Mouse (Mus musculus) MEL (cell line): ENCODE measurements around the gene B230217C12Rik. TPM values are rescaled to one million over a fixed set of nuclear protein-coding genes. Genes with fewer than 3 reads are reported as not detected.
A peak's percentile ranks its signal among the peaks of the same experiment; 100 is the strongest.

Experiments
- DNase-seq: peaks from one replicate; pipeline ENCODE4 v3.0.0; 2011; ENCODE audit warnings: low read depth, low spot score
- H3K27ac ChIP-seq: 2 replicates; pipeline ENCODE4 v1.5.1; 2012; ENCODE audit warnings: low read depth, mild to moderate bottlenecking, control low read depth, low read length, moderate library complexity; ENCODE audit not compliant: control insufficient read depth
- H3K27me3 ChIP-seq, 2 experiments: fragments of 150-350 bp in 1 of 2; sonication (generic) in 1 of 2; 2 replicates each; pipeline ENCODE4 v1.6.1; 2012; ENCODE audit warnings: low read length in 2 of 2, mild to moderate bottlenecking in 2 of 2, improper control_type of control experiment in 1 of 2, moderate library complexity in 1 of 2; ENCODE audit not compliant: insufficient read depth in 2 of 2, control insufficient read depth in 1 of 2
- H3K36me3 ChIP-seq, 2 experiments: 2 replicates each; pipeline ENCODE4 v1.6.1; 2012 to 2014; ENCODE audit warnings: low read length in 2 of 2, improper control_type of control experiment in 1 of 2, inconsistent platforms in 1 of 2, mild to moderate bottlenecking in 1 of 2; ENCODE audit not compliant: insufficient read depth in 2 of 2, control insufficient read depth in 1 of 2
- H3K4me1 ChIP-seq, 2 experiments: fragments of 150-350 bp in 1 of 2; sonication (generic) in 1 of 2; 2 replicates each; pipeline ENCODE4 v1.6.1; 2012; ENCODE audit warnings: low read length in 2 of 2, improper control_type of control experiment in 1 of 2, mild to moderate bottlenecking in 1 of 2; ENCODE audit not compliant: insufficient read depth in 2 of 2, control insufficient read depth in 1 of 2
- H3K4me3 ChIP-seq, 2 experiments: fragments of 150-350 bp in 1 of 2; sonication (generic) in 1 of 2; 2 replicates each; pipeline ENCODE4 v1.5.1; 2012; ENCODE audit warnings: low read depth in 2 of 2, low read length in 2 of 2, mild to moderate bottlenecking in 2 of 2, moderate library complexity in 2 of 2, control low read depth in 1 of 2, improper control_type of control experiment in 1 of 2; ENCODE audit not compliant: control insufficient read depth in 1 of 2, insufficient read depth in 1 of 2
- H3K79me2 ChIP-seq: 2 replicates; pipeline ENCODE4 v1.6.1; 2012; ENCODE audit warnings: mild to moderate bottlenecking, low read length, moderate library complexity; ENCODE audit not compliant: control insufficient read depth, poor library complexity, insufficient read depth
- H3K9ac ChIP-seq: 2 replicates; pipeline ENCODE4 v1.6.1; 2012; ENCODE audit warnings: low read depth, mild to moderate bottlenecking, control low read depth, low read length, moderate library complexity; ENCODE audit not compliant: control insufficient read depth, poor library complexity, severe bottlenecking
- H3K9me3 ChIP-seq: fragments of 150-350 bp; sonication (generic); replicated peaks from 2 replicates; pipeline ENCODE4 v1.6.1; 2012; ENCODE audit warnings: mild to moderate bottlenecking, low read length, improper control_type of control experiment, moderate library complexity; ENCODE audit not compliant: insufficient read depth
- BHLHE40 ChIP-seq: IDR thresholded peaks from 2 replicates; pipeline ENCODE4 v1.6.1; 2012; ENCODE audit warnings: low read depth, mild to moderate bottlenecking, inconsistent platforms, low read length, improper control_type of control experiment, borderline replicate concordance
- CHD1 ChIP-seq: IDR thresholded peaks from 2 replicates; pipeline ENCODE4 v1.6.1; 2012; ENCODE audit warnings: low read depth, mild to moderate bottlenecking, inconsistent platforms, low read length, improper control_type of control experiment
- ELF1 ChIP-seq: IDR thresholded peaks from 2 replicates; pipeline ENCODE4 v1.6.1; 2014; ENCODE audit warnings: low read depth, mild to moderate bottlenecking, inconsistent platforms, low read length, improper control_type of control experiment, moderate library complexity
- GATA1 ChIP-seq: IDR thresholded peaks from 2 replicates; pipeline ENCODE4 v1.6.1; 2011; ENCODE audit warnings: low read depth, low read length, improper control_type of control experiment
- HCFC1 ChIP-seq: IDR thresholded peaks from 2 replicates; pipeline ENCODE4 v1.6.1; 2012; ENCODE audit warnings: low read depth, mild to moderate bottlenecking, inconsistent platforms, low read length, improper control_type of control experiment, moderate library complexity
- KAT2A ChIP-seq: conservative IDR thresholded peaks from 2 replicates; pipeline ENCODE4 v1.6.1; 2012; ENCODE audit warnings: low read depth, low read length, improper control_type of control experiment, inconsistent platforms
- MAFK ChIP-seq: IDR thresholded peaks from 2 replicates; pipeline ENCODE4 v1.6.1; 2011; ENCODE audit warnings: low read depth, mild to moderate bottlenecking, low read length, improper control_type of control experiment, borderline replicate concordance
- MXI1 ChIP-seq: IDR thresholded peaks from 2 replicates; pipeline ENCODE4 v1.6.1; 2011; ENCODE audit warnings: mild to moderate bottlenecking, low read depth, low read length, improper control_type of control experiment
- MYC ChIP-seq: IDR thresholded peaks from 2 replicates; pipeline ENCODE4 v1.6.1; 2011; ENCODE audit warnings: low read depth, mild to moderate bottlenecking, low read length, improper control_type of control experiment, moderate library complexity
- POLR2A ChIP-seq, 2 experiments: IDR thresholded peaks; 2 replicates each; pipeline ENCODE4 v1.6.1; 2011 to 2012; ENCODE audit warnings: low read length in 2 of 2, mild to moderate bottlenecking in 2 of 2, control low read depth in 1 of 2, improper control_type of control experiment in 1 of 2, low read depth in 1 of 2, moderate library complexity in 1 of 2; ENCODE audit not compliant: control insufficient read depth in 1 of 2, insufficient read depth in 1 of 2, poor library complexity in 1 of 2
- POLR2AphosphoS2 ChIP-seq: IDR thresholded peaks from 2 replicates; pipeline ENCODE4 v1.6.1; 2011; ENCODE audit warnings: low read length, improper control_type of control experiment
- POLR2AphosphoS5 ChIP-seq: IDR thresholded peaks from 2 replicates; pipeline ENCODE4 v1.6.1; 2012; ENCODE audit warnings: low read depth, borderline replicate concordance, mild to moderate bottlenecking, inconsistent platforms, low read length, moderate library complexity, mixed read lengths
- RCOR1 ChIP-seq: IDR thresholded peaks from 2 replicates; pipeline ENCODE4 v1.6.1; 2012; ENCODE audit warnings: low read depth, mild to moderate bottlenecking, inconsistent platforms, low read length, improper control_type of control experiment
- SIN3A ChIP-seq: IDR thresholded peaks from 2 replicates; pipeline ENCODE4 v1.6.1; 2012; ENCODE audit warnings: low read length, improper control_type of control experiment, inconsistent platforms
- SMC3 ChIP-seq: IDR thresholded peaks from 2 replicates; pipeline ENCODE4 v1.6.1; 2011; ENCODE audit warnings: low read depth, low read length, improper control_type of control experiment
- TBP ChIP-seq: IDR thresholded peaks from 2 replicates; pipeline ENCODE4 v1.8.0; 2011; ENCODE audit warnings: low read depth, low read length, improper control_type of control experiment
- UBTF ChIP-seq: IDR thresholded peaks from 2 replicates; pipeline ENCODE4 v1.6.1; 2012; ENCODE audit warnings: low read depth, mild to moderate bottlenecking, inconsistent platforms, low read length, improper control_type of control experiment, moderate library complexity, borderline replicate concordance; ENCODE audit not compliant: insufficient read depth
- USF1 ChIP-seq: IDR thresholded peaks from 2 replicates; pipeline ENCODE4 v1.6.1; 2014; ENCODE audit warnings: low read depth, mild to moderate bottlenecking, inconsistent platforms, low read length, improper control_type of control experiment, moderate library complexity
- USF2 ChIP-seq, 2 experiments: IDR thresholded peaks; 2 replicates each; pipeline ENCODE4 v1.6.1; 2011 to 2012; ENCODE audit warnings: improper control_type of control experiment in 2 of 2, low read length in 2 of 2, borderline replicate concordance in 1 of 2, inconsistent platforms in 1 of 2, low read depth in 1 of 2, mild to moderate bottlenecking in 1 of 2; ENCODE audit not compliant: insufficient read depth in 1 of 2
- ZKSCAN1 ChIP-seq: IDR thresholded peaks from 2 replicates; pipeline ENCODE4 v1.6.1; 2012; ENCODE audit warnings: low read depth, mild to moderate bottlenecking, inconsistent platforms, low read length, improper control_type of control experiment, moderate library complexity
- ZMIZ1 ChIP-seq: IDR thresholded peaks from 2 replicates; pipeline ENCODE4 v1.6.1; 2012; ENCODE audit warnings: low read depth, mild to moderate bottlenecking, inconsistent platforms, low read length, improper control_type of control experiment, moderate library complexity
- polyA plus RNA-seq, 2 experiments: library from polyadenylated mRNA; stranded (reverse) in 1 of 2; unstranded in 1 of 2; fragments of >175 nt in 1 of 2; fragments of >200 nt in 1 of 2; gene quantifications; 2 replicates each; pipeline versions ENCODE4 v1.2.1 to v1.2.4; 2012; ENCODE audit warnings: low replicate concordance in 2 of 2, low read depth in 1 of 2; ENCODE audit not compliant: insufficient read length in 2 of 2, insufficient read depth in 1 of 2, missing spikeins in 1 of 2
- total RNA-seq: library from RNA; depleted of rRNA; stranded (reverse); fragments of 300-350 nt; gene quantifications from 2 replicates; pipeline ENCODE4 v1.2.3, GENCODE M21; 2012

The B230217C12Rik gene
- total and polyA plus RNA-seq, 3 experiments, result 0.81 TPM; not detected in 2

GRCm38 (mm10) chr11:97850367-97850766 lies 9.8 kb downstream of the B230217C12Rik start:
- Histone ChIP-seq H3K27me3 (no peaks in the 10 kb centered on the region), H3K4me1 (no peaks in the 10 kb centered on the region), H3K27ac (no peak overlapping the region), H3K4me3 (no peak overlapping the region), H3K79me2 (no peaks in the 10 kb centered on the region), H3K9me3 (no peaks in the 10 kb centered on the region), H3K36me3 (no peaks in the 10 kb centered on the region), H3K9ac (no peak overlapping the region)
- no peak for DNase-seq
- TF ChIP-seq ELF1 (no peak), KAT2A (no peak)

GRCm38 (mm10) chr11:97851601-97852000 lies 11.0 kb downstream of the B230217C12Rik start:
- peak; percentile 96 for TF ChIP-seq TBP
- TF ChIP-seq POLR2AphosphoS2, result no peak
- Histone ChIP-seq H3K4me1 (no peaks in the 10 kb centered on the region), H3K79me2 (no peaks in the 10 kb centered on the region), H3K27me3 (no peaks in the 10 kb centered on the region), H3K4me3 (no peak overlapping the region), H3K9ac (no peak overlapping the region), H3K27ac (no peak overlapping the region), H3K36me3 (no peaks in the 10 kb centered on the region), H3K9me3 (no peaks in the 10 kb centered on the region)
- DNase-seq, result no peak

- Histone ChIP-seq H3K9ac (no peak overlapping the region), H3K27ac (no peak overlapping the region), H3K4me3 (no peak overlapping the region), H3K9me3 (no peaks in the 10 kb centered on the region), H3K79me2 (no peaks in the 10 kb centered on the region), H3K36me3 (no peaks in the 10 kb centered on the region), H3K27me3 (no peaks in the 10 kb centered on the region), H3K4me1 (no peaks in the 10 kb centered on the region)
- no peak for TF ChIP-seq POLR2AphosphoS2
- no peak for TF ChIP-seq USF2 (IDR thresholded peaks at IDR 0.05; ENCODE audit: borderline replicate concordance in 1 of 2, insufficient read depth in 1 of 2, low read depth in 1 of 2, low read length in 2 of 2)
- TF ChIP-seq RCOR1, result no peak
- TF ChIP-seq GATA1, result no peak
- TF ChIP-seq ZMIZ1, result no peak
- TF ChIP-seq ZKSCAN1, result no peak
- TF ChIP-seq CHD1, result no peak
- TF ChIP-seq POLR2AphosphoS5, result no peak
- no peak for TF ChIP-seq MXI1
- no peak for TF ChIP-seq SIN3A
- no peak for TF ChIP-seq MYC
- no peak for TF ChIP-seq HCFC1
- no peak for TF ChIP-seq UBTF
- TF ChIP-seq SMC3, result no peak
- no peak for TF ChIP-seq ELF1
- no peak for TF ChIP-seq MAFK
- TF ChIP-seq BHLHE40, result no peak
- no peak for TF ChIP-seq USF1
- no peak for TF ChIP-seq POLR2A (IDR thresholded peaks at IDR 0.05; ENCODE audit: control insufficient read depth in 1 of 2, insufficient read depth in 1 of 2, low read depth in 1 of 2, low read length in 2 of 2, poor library complexity in 1 of 2)
- DNase-seq, result no peak
Observed at GRCm38 (mm10) chr11:97855473-97855872, 14.9 kb downstream of the B230217C12Rik start.
